Mouse (Mus musculus) cerebellum, adult 2 months (tissue): ENCODE results near the gene Dennd1a.

Source experiments
- CTCF ChIP-seq: fragments of 200-500 bp; IDR thresholded peaks from 2 replicates; pipeline ENCODE4 v1.5.1; 2011; ENCODE audit warnings: low read depth, mild to moderate bottlenecking, control low read depth, low read length, moderate library complexity, borderline replicate concordance; ENCODE audit not compliant: insufficient read depth
- POLR2A ChIP-seq: fragments of 200-500 bp; IDR thresholded peaks from 2 replicates; pipeline ENCODE4 v1.6.1; 2011; ENCODE audit warnings: low read length, control low read depth, borderline replicate concordance; ENCODE audit not compliant: insufficient read depth

DNA sequence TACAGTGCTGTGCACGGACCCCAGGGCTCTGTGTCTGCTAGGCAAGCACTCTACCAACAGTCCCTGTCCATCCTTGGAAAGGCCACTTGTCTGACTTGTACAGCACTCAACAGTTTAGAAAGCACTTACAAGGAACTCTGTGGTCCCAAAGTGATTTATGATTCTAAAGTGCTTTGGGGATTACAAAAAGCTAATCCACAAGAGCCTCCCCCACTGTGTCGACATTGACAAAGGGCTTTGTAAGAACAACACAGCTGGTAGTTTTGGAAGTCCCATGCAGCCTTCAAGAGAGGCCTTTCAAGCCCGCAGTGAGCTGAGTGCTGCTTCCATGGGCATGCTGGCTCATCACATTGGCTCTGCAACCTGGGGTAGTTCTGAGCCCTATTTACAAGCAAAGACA, 523.6 kb downstream of the Dennd1a start:
- TF ChIP-seq POLR2A (no peak), CTCF (no peak)
